Comparison of ENCODE assay signal across 9 mouse cellular contexts in genomic region chrX:53670696-53671095, GRCm38 (mm10). TPM values are rescaled to one million over a fixed set of nuclear protein-coding genes. Genes with fewer than 3 reads are reported as not detected.
ATAC-seq and TF ChIP-seq lines count a peak whose summit lies in the region.
"Not testable (repeated sequence)": the region's sequence is repeated elsewhere in the genome, so short reads cannot be mapped to it uniquely, and the experiment has no call there.
"Had no signal": no experiment of that assay in that cellular context is flagged by ENCODE, and none has a peak within 500 bp of the region (broad histone marks: within the 10 kb centered on the region; RNA-seq: fewer than 3 reads in every experiment).

No protein-coding gene starts in this region.

- peak overlapping the region; percentile 27 for H3K4me2 ChIP-seq in embryonic facial prominence, embryonic 12.5 days (replicated peaks)
- peak overlapping the region; percentile 38 for H3K4me2 ChIP-seq in hindbrain, embryonic 12.5 days (replicated peaks)
- peak overlapping the region; percentile 51 for H3K4me2 ChIP-seq in kidney, embryonic 15.5 days
- H3K4me2 ChIP-seq in liver, embryonic 12.5 days = peak overlapping the region; percentile 45
- H3K4me2 ChIP-seq in midbrain, embryonic 12.5 days (replicated peaks) = peak overlapping the region; percentile 40

- H3K36me3 ChIP-seq in embryonic facial prominence, embryonic 12.5 days; hindbrain, embryonic 12.5 days; kidney, embryonic 15.5 days; liver, embryonic 12.5 days; midbrain, embryonic 12.5 days; small intestine, adult 2 months (ENCODE audit: control insufficient read depth, insufficient read depth, low read length): not testable (repeated sequence)

- WGBS in embryonic facial prominence, embryonic 12.5 days = 12% methylated on average over 3 of the region's 4 CpGs
- WGBS in hindbrain, embryonic 12.5 days = 24% methylated on average over 4 of the region's 4 CpGs
- 29% methylated on average over 4 of the region's 4 CpGs for WGBS in kidney, embryonic 15.5 days
- 21% methylated on average over 3 of the region's 4 CpGs for WGBS in liver, embryonic 12.5 days (ENCODE audit: insufficient replicate concordance)
- WGBS in midbrain, embryonic 12.5 days = 34% methylated on average over 3 of the region's 4 CpGs
- 24% methylated on average over 4 of the region's 4 CpGs for WGBS in small intestine, adult 2 months

- not testable (repeated sequence) for H3K4me1 ChIP-seq in embryonic facial prominence, embryonic 12.5 days; hindbrain, embryonic 12.5 days; kidney, embryonic 15.5 days; liver, embryonic 12.5 days; midbrain, embryonic 12.5 days; small intestine, adult 2 months (ENCODE audit: control insufficient read depth, insufficient read depth, insufficient read length, low read length)

- not testable (repeated sequence) for H3K27me3 ChIP-seq in embryonic facial prominence, embryonic 12.5 days; hindbrain, embryonic 12.5 days; kidney, embryonic 15.5 days; liver, embryonic 12.5 days (replicated peaks); midbrain, embryonic 12.5 days; small intestine, adult 2 months (ENCODE audit: control insufficient read depth, insufficient read depth, low read length)

- not testable (repeated sequence) for TF ChIP-seq POLR2A in small intestine, adult 2 months (IDR thresholded peaks at IDR 0.05; ENCODE audit: low read depth, low read length)

- TF ChIP-seq CTCF in small intestine, adult 2 months (IDR thresholded peaks at IDR 0.05; ENCODE audit: extremely low read depth, insufficient read length, insufficient replicate concordance, low read depth, low read length) = not testable (repeated sequence)

- H3K27ac ChIP-seq in embryonic facial prominence, embryonic 12.5 days; liver, embryonic 12.5 days; small intestine, adult 2 months (ENCODE audit: insufficient read depth, low read depth, low read length): not testable (repeated sequence)
- peak overlapping the region; percentile 77 for H3K27ac ChIP-seq in hindbrain, embryonic 12.5 days
- peak overlapping the region; percentile 70; the same call in 1 of the 2 replicates for H3K27ac ChIP-seq in kidney, embryonic 15.5 days
- peak overlapping the region; percentile 75 for H3K27ac ChIP-seq in midbrain, embryonic 12.5 days (replicated peaks)

- H3K4me3 ChIP-seq in embryonic facial prominence, embryonic 12.5 days = peak overlapping the region; percentile 25
- peak overlapping the region; percentile 26 for H3K4me3 ChIP-seq in hindbrain, embryonic 12.5 days
- H3K4me3 ChIP-seq in kidney, embryonic 15.5 days (replicated peaks) = peak overlapping the region; percentile 39
- peak overlapping the region; percentile 37 for H3K4me3 ChIP-seq in liver, embryonic 12.5 days
- H3K4me3 ChIP-seq in midbrain, embryonic 12.5 days = peak overlapping the region; percentile 28
- peak overlapping the region; percentile 57; the same call in 1 of the 2 replicates for H3K4me3 ChIP-seq in small intestine, adult 2 months (ENCODE audit: low read depth, low read length)

- not testable (repeated sequence) for H3K9ac ChIP-seq in embryonic facial prominence, embryonic 12.5 days; hindbrain, embryonic 12.5 days; kidney, embryonic 15.5 days; liver, embryonic 12.5 days; midbrain, embryonic 12.5 days (replicated peaks)

- not testable (repeated sequence) for H3K9me3 ChIP-seq in embryonic facial prominence, embryonic 12.5 days; hindbrain, embryonic 12.5 days (replicated peaks); kidney, embryonic 15.5 days (replicated peaks); liver, embryonic 12.5 days (replicated peaks); midbrain, embryonic 12.5 days

- ATAC-seq in activated CD4-positive, CD25-positive, alpha-beta regulatory T cell, adult 4 months = peak; percentile 23
- ATAC-seq in embryonic facial prominence, embryonic 12.5 days (ENCODE audit: insufficient number of reproducible peaks, insufficient read depth, low FRiP score, low TSS enrichment) = 0 out of 2 replicates have a peak, but pooled peaks have one; percentile 12
- peak; percentile 51 for ATAC-seq in frontal cortex, adult (ENCODE audit: low TSS enrichment)
- peak; percentile 64 for ATAC-seq in hindbrain, embryonic 12.5 days (ENCODE audit: low FRiP score)
- ATAC-seq in kidney, embryonic 15.5 days (replicated peaks; ENCODE audit: low FRiP score) = peak; percentile 19; the same call in 1 of the 2 replicates
- ATAC-seq in liver, embryonic 12.5 days = not testable (repeated sequence)
- ATAC-seq in midbrain, embryonic 12.5 days (ENCODE audit: low FRiP score, low read depth) = peak; percentile 62

RNA-seq across cellular contexts. Expression of gene Rtl8b, which starts 0.5 kb away (rescaled TPM):
- 10 to 100 TPM; 10.8 to 11.9 TPM for polyA plus RNA-seq in activated CD4-positive, CD25-positive, alpha-beta regulatory T cell, adult 4 months (2017; shearing (Covaris generic))
- 63.4 and 66.2 TPM in 2 replicates for polyA plus RNA-seq in embryonic facial prominence, embryonic 12.5 days (2016; fragmentation: Nextera tagmentation; extraction: Ambion mirVana)
- polyA plus RNA-seq in hindbrain, embryonic 12.5 days (2016; fragmentation: Nextera tagmentation; extraction: Ambion mirVana) = 97.0 and 107 TPM in 2 replicates
- 62.8 and 65.5 TPM in 2 replicates for polyA plus RNA-seq in kidney, embryonic 15.5 days (2015; fragmentation: Nextera tagmentation; extraction: Ambion mirVana)
- 8.1 and 9.0 TPM in 2 replicates for polyA plus RNA-seq in liver, embryonic 12.5 days (2016; fragmentation: Nextera tagmentation; extraction: Ambion mirVana)
- 95.3 and 98.2 TPM in 2 replicates for polyA plus RNA-seq in midbrain, embryonic 12.5 days (2016; fragmentation: Nextera tagmentation; extraction: Ambion mirVana)
- 23.9 and 33.9 TPM in 2 replicates for polyA plus RNA-seq in small intestine, adult 2 months (2012; rRNA removed)

RNA-seq across cellular contexts. Expression of gene Rtl8a, which starts 27.2 kb away (rescaled TPM):
- polyA plus RNA-seq in activated CD4-positive, CD25-positive, alpha-beta regulatory T cell, adult 4 months (2017; shearing (Covaris generic)) = 10 to 100 TPM; 18.9 to 19.7 TPM
- 66.0 and 67.4 TPM in 2 replicates for polyA plus RNA-seq in embryonic facial prominence, embryonic 12.5 days (2016; fragmentation: Nextera tagmentation; extraction: Ambion mirVana)
- polyA plus RNA-seq in hindbrain, embryonic 12.5 days (2016; fragmentation: Nextera tagmentation; extraction: Ambion mirVana) = 131 and 132 TPM in 2 replicates
- 69.1 and 76.4 TPM in 2 replicates for polyA plus RNA-seq in kidney, embryonic 15.5 days (2015; fragmentation: Nextera tagmentation; extraction: Ambion mirVana)
- polyA plus RNA-seq in liver, embryonic 12.5 days (2016; fragmentation: Nextera tagmentation; extraction: Ambion mirVana) = 8.8 and 9.4 TPM in 2 replicates
- 109 and 113 TPM in 2 replicates for polyA plus RNA-seq in midbrain, embryonic 12.5 days (2016; fragmentation: Nextera tagmentation; extraction: Ambion mirVana)
- 33.9 and 49.8 TPM in 2 replicates for polyA plus RNA-seq in small intestine, adult 2 months (2012; rRNA removed)

RNA-seq across cellular contexts. Expression of gene 4930502E18Rik, which starts 53.9 kb away (rescaled TPM):
- polyA plus RNA-seq in activated CD4-positive, CD25-positive, alpha-beta regulatory T cell, adult 4 months (2017; shearing (Covaris generic)) = not detected
- polyA plus RNA-seq in embryonic facial prominence, embryonic 12.5 days (2016; fragmentation: Nextera tagmentation; extraction: Ambion mirVana) = 0.45 and 0.62 TPM in 2 replicates
- polyA plus RNA-seq in hindbrain, embryonic 12.5 days (2016; fragmentation: Nextera tagmentation; extraction: Ambion mirVana) = 0.19 and 0.33 TPM in 2 replicates
- polyA plus RNA-seq in kidney, embryonic 15.5 days (2015; fragmentation: Nextera tagmentation; extraction: Ambion mirVana) = 0.71 and 1.4 TPM in 2 replicates
- 0.11 TPM in 1 of 2 replicates, not detected in the other for polyA plus RNA-seq in liver, embryonic 12.5 days (2016; fragmentation: Nextera tagmentation; extraction: Ambion mirVana)
- 0.13 and 0.21 TPM in 2 replicates for polyA plus RNA-seq in midbrain, embryonic 12.5 days (2016; fragmentation: Nextera tagmentation; extraction: Ambion mirVana)
- polyA plus RNA-seq in small intestine, adult 2 months (2012; rRNA removed) = not detected in 2 replicates
- polyA plus RNA-seq: thymus, postnatal 0 days had no signal
